Mouse (Mus musculus): ENCODE measurements around the gene Lst1.

Lst1 gene

GRCm38 (mm10) chr17:35159638-35160037 is 28.6 kb downstream of the Lst1 start:
- no peak for DNase-seq (ENCODE audit: extremely low spot score, low spot score)

GRCm38 (mm10) chr17:35158850-35159593 is 29.2 kb downstream of the Lst1 start:
- no peak for DNase-seq (ENCODE audit: extremely low spot score, low spot score)

- DNase-seq (ENCODE audit: extremely low spot score, low spot score) = no peak
These were observed 30.5 kb downstream of the Lst1 start for GRCm38 (mm10) chr17:35157661-35158175.

GRCm38 (mm10) chr17:35157254-35157653 is 31.0 kb downstream of the Lst1 start:
- no peak for DNase-seq (ENCODE audit: extremely low spot score, low spot score)

- DNase-seq (ENCODE audit: extremely low spot score, low spot score) = no peak
These were observed 31.6 kb downstream of the Lst1 start for GRCm38 (mm10) chr17:35156461-35157200.

GRCm38 (mm10) chr17:35155451-35155850 is 32.8 kb downstream of the Lst1 start:
- DNase-seq (ENCODE audit: extremely low spot score, low spot score) = no peak

GRCm38 (mm10) chr17:35154616-35155015 is 33.6 kb downstream of the Lst1 start:
- DNase-seq (ENCODE audit: extremely low spot score, low spot score) = no peak

- DNase-seq (ENCODE audit: extremely low spot score, low spot score) = no peak
These were observed 34.3 kb downstream of the Lst1 start for GRCm38 (mm10) chr17:35153931-35154330.

GRCm38 (mm10) chr17:35153077-35153476 is 35.2 kb downstream of the Lst1 start:
- DNase-seq (ENCODE audit: extremely low spot score, low spot score) = no peak

- no peak for DNase-seq (ENCODE audit: extremely low spot score, low spot score)
These were observed 36.1 kb downstream of the Lst1 start for GRCm38 (mm10) chr17:35152121-35152520.

- no peak for DNase-seq (ENCODE audit: extremely low spot score, low spot score)
These were observed 40.2 kb downstream of the Lst1 start for GRCm38 (mm10) chr17:35147922-35148639.

GRCm38 (mm10) chr17:35147348-35147747 is 40.9 kb downstream of the Lst1 start:
- DNase-seq (ENCODE audit: extremely low spot score, low spot score) = no peak

GRCm38 (mm10) chr17:35146139-35146538 is 42.1 kb downstream of the Lst1 start:
- DNase-seq (ENCODE audit: extremely low spot score, low spot score) = no peak

GRCm38 (mm10) chr17:35141971-35142370 is 46.3 kb downstream of the Lst1 start:
- no peak for DNase-seq (ENCODE audit: extremely low spot score, low spot score)

GRCm38 (mm10) chr17:35140490-35140996 is 47.7 kb downstream of the Lst1 start:
- DNase-seq (ENCODE audit: extremely low spot score, low spot score) = no peak

GRCm38 (mm10) chr17:35139269-35139668 is 49.0 kb downstream of the Lst1 start:
- DNase-seq (ENCODE audit: extremely low spot score, low spot score) = no peak

GRCm38 (mm10) chr17:35135591-35136320 is 52.5 kb downstream of the Lst1 start:
- DNase-seq (ENCODE audit: extremely low spot score, low spot score) = no peak

Data from neural tube, embryonic 10.5 days (tissue).